Mouse (Mus musculus) adipocyte (in vitro differentiated cells): ENCODE results near the gene Hoxa5.

Experiments used
- DNase-seq: peaks from one replicate; pipeline ENCODE4 v3.0.0-alpha.2; 2016; ENCODE audit warnings: low spot score

Gene Hoxa5

GRCm38 (mm10) chr6:52163366-52164031 lies 40.9 kb downstream of the Hoxa5 start:
- peak; percentile 75 for DNase-seq

- peak; percentile 73 for DNase-seq
Observed at GRCm38 (mm10) chr6:52162611-52163365, 41.6 kb downstream of the Hoxa5 start.

GRCm38 (mm10) chr6:52162093-52162380 lies 42.4 kb downstream of the Hoxa5 start:
- no peak for DNase-seq

- DNase-seq, result peak; percentile 82
Observed at GRCm38 (mm10) chr6:52161336-52162092, 42.9 kb downstream of the Hoxa5 start.

GRCm38 (mm10) chr6:52160511-52161335 lies 43.7 kb downstream of the Hoxa5 start:
- peak; percentile 99 for DNase-seq

GRCm38 (mm10) chr6:52159979-52160378 lies 44.4 kb downstream of the Hoxa5 start:
- peak; percentile 97 for DNase-seq

- peak; percentile 91 for DNase-seq
Observed at GRCm38 (mm10) chr6:52159164-52159761, 45.1 kb downstream of the Hoxa5 start.

GRCm38 (mm10) chr6:52158276-52159051 lies 45.9 kb downstream of the Hoxa5 start, which contains the start of gene Hoxa1:
TSS of gene Hoxa1 (minus strand) at chr6:52158317.
- DNase-seq, result peak; percentile 87

GRCm38 (mm10) chr6:52157466-52158275 lies 46.7 kb downstream of the Hoxa5 start:
- no peak for DNase-seq

GRCm38 (mm10) chr6:52156551-52157200 lies 47.7 kb downstream of the Hoxa5 start:
- no peak for DNase-seq

- no peak for DNase-seq
Observed at GRCm38 (mm10) chr6:52155471-52155870, 48.9 kb downstream of the Hoxa5 start.

- DNase-seq, result no peak
Observed at GRCm38 (mm10) chr6:52154044-52154443, 50.3 kb downstream of the Hoxa5 start.

- DNase-seq, result no peak
Observed at GRCm38 (mm10) chr6:52153270-52153669, 51.1 kb downstream of the Hoxa5 start.

- no peak for DNase-seq
Observed at GRCm38 (mm10) chr6:52152226-52153193, 51.9 kb downstream of the Hoxa5 start.
